Mouse (Mus musculus) limb, embryonic 14.5 days (tissue): ENCODE measurements around the gene Gm10912. TPM values are rescaled to one million over a fixed set of nuclear protein-coding genes. Genes with fewer than 3 reads are reported as not detected.
"Not testable (repeated sequence)": the region's sequence is repeated elsewhere in the genome, so short reads cannot be mapped to it uniquely, and the experiment has no call there.

ENCODE experiments used
- ATAC-seq: fragments of 200-750 bp; cut with Nextera tagmentation; 2 replicates; pipeline ENCODE4 v1.8.0; 2017; ENCODE audit warnings: low read depth, moderate number of reproducible peaks, moderate TSS enrichment; ENCODE audit not compliant: low FRiP score
- DNase-seq: peaks from one replicate; pipeline ENCODE4 v3.0.0-alpha.2; 2015; ENCODE audit warnings: low spot score
- H3K27ac ChIP-seq: fragments of 300-500 bp; sonication (generic); replicated peaks from 2 replicates; pipeline ENCODE4 v1.5.1; 2014; ENCODE audit warnings: low read depth, mild to moderate bottlenecking, low read length, moderate library complexity, mixed read lengths
- H3K27me3 ChIP-seq: fragments of 300-500 bp; sonication (generic); 2 replicates; pipeline ENCODE4 v1.6.1; 2014; ENCODE audit warnings: low read length, mixed read lengths; ENCODE audit not compliant: control insufficient read depth, insufficient read depth
- H3K36me3 ChIP-seq: fragments of 300-500 bp; sonication (generic); 2 replicates; pipeline ENCODE4 v1.6.1; 2014; ENCODE audit warnings: mild to moderate bottlenecking, low read length, moderate library complexity, mixed read lengths; ENCODE audit not compliant: control insufficient read depth, insufficient read depth
- H3K4me1 ChIP-seq: fragments of 300-500 bp; sonication (generic); 2 replicates; pipeline ENCODE4 v1.6.1; 2014; ENCODE audit warnings: antibody characterized with exemption, low read length, mixed read lengths; ENCODE audit not compliant: control insufficient read depth, insufficient read depth
- H3K4me2 ChIP-seq: fragments of 300-500 bp; sonication (generic); replicated peaks from 2 replicates; pipeline ENCODE4 v1.6.1; 2014; ENCODE audit warnings: low read depth, mild to moderate bottlenecking, low read length, moderate library complexity; ENCODE audit not compliant: severe bottlenecking
- H3K4me3 ChIP-seq: fragments of 300-500 bp; sonication (generic); replicated peaks from 2 replicates; pipeline ENCODE4 v1.5.1; 2014; ENCODE audit warnings: low read length
- H3K9ac ChIP-seq: fragments of 300-500 bp; sonication (generic); 2 replicates; pipeline ENCODE4 v1.6.1; 2014; ENCODE audit warnings: mild to moderate bottlenecking, low read depth, low read length, moderate library complexity; ENCODE audit not compliant: severe bottlenecking
- H3K9me3 ChIP-seq: fragments of 300-500 bp; sonication (generic); 2 replicates; pipeline ENCODE4 v1.6.1; 2016; ENCODE audit warnings: low read length; ENCODE audit not compliant: control insufficient read depth
- POLR2A ChIP-seq: fragments of 200-500 bp; IDR thresholded peaks from 2 replicates; pipeline ENCODE4 v1.8.0; 2012; ENCODE audit warnings: inconsistent platforms, mild to moderate bottlenecking, moderate library complexity, borderline replicate concordance; ENCODE audit not compliant: insufficient read depth, insufficient read length; ENCODE audit errors: extremely low read depth
- WGBS: fragments of 180-500 bp; shearing (Covaris S2); extraction: QIAGEN DNeasy Blood & Tissue Kit; methylation state at CpG from one replicate; pipeline ENCODE4 v1.1.7; 2014; 5-methylcytosine and 5-hydroxymethylcytosine counted together
- polyA plus RNA-seq, 2 experiments: library from polyadenylated mRNA; depleted of rRNA in 1 of 2; stranded (reverse) in 1 of 2; unstranded in 1 of 2; fragments of >200 nt; fragmentation: Nextera tagmentation in 1 of 2; extraction: Ambion mirVana in 1 of 2; gene quantifications; 2 replicates each; pipeline versions ENCODE4 v1.2.1 to v1.2.3; 2012 to 2014

The Gm10912 gene
- polyA plus RNA-seq, 2 experiments = 0.04 TPM; not detected in 1

GRCm38 (mm10) chr2:104058381-104058780 is 7.2 kb upstream of the Gm10912 start:
- Histone ChIP-seq H3K27me3 (no peaks in the 10 kb centered on the region), H3K9me3 (no peaks in the 10 kb centered on the region), H3K27ac (no peak overlapping the region), H3K4me1 (no peaks in the 10 kb centered on the region), H3K36me3 (peaks cover 47% of the 10 kb centered on the region), H3K4me2 (no peak overlapping the region), H3K9ac (no peak overlapping the region), H3K4me3 (no peak overlapping the region)
- TF ChIP-seq POLR2A = no peak
- 84% methylated on average over 1 of the region's 1 CpGs for whole genome bisulfite sequencing
- ATAC-seq (no peak), DNase-seq (no peak)

- TF ChIP-seq POLR2A = no peak
- H3K9me3 ChIP-seq = no peaks in the 10 kb centered on the region
- no peak overlapping the region for H3K4me3 ChIP-seq
- 92% methylated on average over 4 of the region's 4 CpGs for WGBS
- no peak overlapping the region for H3K27ac ChIP-seq
- H3K4me1 ChIP-seq = no peaks in the 10 kb centered on the region
- ATAC-seq (no peak), DNase-seq (no peak)
- no peaks in the 10 kb centered on the region for H3K27me3 ChIP-seq
- peaks cover 41% of the 10 kb centered on the region for H3K36me3 ChIP-seq
- no peak overlapping the region for H3K9ac ChIP-seq
- H3K4me2 ChIP-seq = no peak overlapping the region
These were observed 6.7 kb upstream of the Gm10912 start for GRCm38 (mm10) chr2:104058954-104059353.

- 82% methylated on average over 10 of the region's 10 CpGs for WGBS
- Histone ChIP-seq H3K27ac (no peak overlapping the region), H3K9ac (no peak overlapping the region), H3K9me3 (no peaks in the 10 kb centered on the region), H3K27me3 (no peaks in the 10 kb centered on the region), H3K4me1 (no peaks in the 10 kb centered on the region), H3K4me2 (no peak overlapping the region), H3K36me3 (peaks cover 33% of the 10 kb centered on the region), H3K4me3 (no peak overlapping the region)
- TF ChIP-seq POLR2A = no peak
- ATAC-seq = no peak
- no peak for DNase-seq
These were observed 5.8 kb upstream of the Gm10912 start for GRCm38 (mm10) chr2:104059786-104060185.

- ATAC-seq (no peak), DNase-seq (no peak)
- H3K27ac ChIP-seq = no peak overlapping the region
- H3K4me2 ChIP-seq = no peak overlapping the region
- H3K9me3 ChIP-seq = no peaks in the 10 kb centered on the region
- H3K36me3 ChIP-seq = peaks cover 26% of the 10 kb centered on the region
- H3K4me1 ChIP-seq = no peaks in the 10 kb centered on the region
- WGBS = 97% methylated on average over 6 of the region's 6 CpGs
- H3K27me3 ChIP-seq = no peaks in the 10 kb centered on the region
- H3K4me3 ChIP-seq = no peak overlapping the region
- H3K9ac ChIP-seq = no peak overlapping the region
- no peak for TF ChIP-seq POLR2A
These were observed 4.6 kb upstream of the Gm10912 start for GRCm38 (mm10) chr2:104060996-104061395.

- H3K9me3 ChIP-seq = no peaks in the 10 kb centered on the region
- H3K4me1 ChIP-seq = no peaks in the 10 kb centered on the region
- no peak for TF ChIP-seq POLR2A
- H3K27ac ChIP-seq = no peak overlapping the region
- peaks cover 26% of the 10 kb centered on the region for H3K36me3 ChIP-seq
- no peaks in the 10 kb centered on the region for H3K27me3 ChIP-seq
- ATAC-seq (no peak), DNase-seq (no peak)
- no peak overlapping the region for H3K4me2 ChIP-seq
- H3K4me3 ChIP-seq = no peak overlapping the region
- H3K9ac ChIP-seq = no peak overlapping the region
These were observed 3.0 kb upstream of the Gm10912 start for GRCm38 (mm10) chr2:104062665-104063064.

GRCm38 (mm10) chr2:104064152-104064551 is 1.5 kb upstream of the Gm10912 start:
- TF ChIP-seq POLR2A = no peak
- DNase-seq = no peak
- 86% methylated on average over 2 of the region's 2 CpGs for WGBS
- Histone ChIP-seq H3K4me3 (no peak overlapping the region), H3K4me1 (no peaks in the 10 kb centered on the region), H3K9me3 (no peaks in the 10 kb centered on the region), H3K27ac (no peak overlapping the region), H3K9ac (no peak overlapping the region), H3K36me3 (peaks cover 19% of the 10 kb centered on the region), H3K4me2 (no peak overlapping the region), H3K27me3 (no peaks in the 10 kb centered on the region)
- no peak for ATAC-seq

- 86% methylated on average over 7 of the region's 7 CpGs for WGBS
- not testable (repeated sequence) for H3K4me1 ChIP-seq, ATAC-seq, H3K27me3 ChIP-seq, DNase-seq, H3K9me3 ChIP-seq, H3K9ac ChIP-seq, H3K36me3 ChIP-seq, H3K4me2 ChIP-seq, H3K27ac ChIP-seq, H3K4me3 ChIP-seq
These were observed 2.8 kb downstream of the Gm10912 start, which contains the start of gene Gm10799 for GRCm38 (mm10) chr2:104068450-104068849. Gene Gm10799 (minus strand): TSS chr2:104068550.
